Mouse (Mus musculus): ENCODE data around the gene Pck2. TPM values are rescaled to one million over a fixed set of nuclear protein-coding genes. Genes with fewer than 3 reads are reported as not detected.
A peak's percentile ranks its signal among the peaks of the same experiment; 100 is the strongest.

Gene Pck2
- total RNA-seq (2021), result 10 to 100 TPM; 37.2 to 37.8 TPM

GRCm38 (mm10) chr14:55540067-55540786, at the start of gene Pck2:
Pck2 (plus strand) TSS chr14:55540266.
- DNase-seq (ENCODE audit: extremely low spot score in 1 of 2, low spot score in 1 of 2), result peak in 1 of 2 experiments; percentile 50

- peak; percentile 71 to 72 for DNase-seq (ENCODE audit: extremely low spot score in 1 of 2, low spot score in 1 of 2)
Observed at GRCm38 (mm10) chr14:55490361-55491201, 49.5 kb upstream of the Pck2 start, which contains the start of gene Carmil3. Carmil3 (plus strand) TSS chr14:55490651.

- DNase-seq (ENCODE audit: extremely low spot score in 1 of 2, low spot score in 1 of 2), result peak; percentile 42 to 58
Observed at GRCm38 (mm10) chr14:55491291-55491833, 48.7 kb upstream of the Pck2 start.

GRCm38 (mm10) chr14:55492103-55492502, 48.0 kb upstream of the Pck2 start:
- no peak for DNase-seq (ENCODE audit: extremely low spot score in 1 of 2, low spot score in 1 of 2)

- DNase-seq (ENCODE audit: extremely low spot score in 1 of 2, low spot score in 1 of 2), result no peak
Observed at GRCm38 (mm10) chr14:55495509-55496240, 44.4 kb upstream of the Pck2 start.

- DNase-seq (ENCODE audit: extremely low spot score in 1 of 2, low spot score in 1 of 2), result no peak
Observed at GRCm38 (mm10) chr14:55496761-55497448, 43.2 kb upstream of the Pck2 start.

- DNase-seq (ENCODE audit: extremely low spot score in 1 of 2, low spot score in 1 of 2), result peak; percentile 86 to 98
Observed at GRCm38 (mm10) chr14:55497449-55497821, 42.6 kb upstream of the Pck2 start.

- no peak for DNase-seq (ENCODE audit: extremely low spot score in 1 of 2, low spot score in 1 of 2)
Observed at GRCm38 (mm10) chr14:55505612-55506011, 34.5 kb upstream of the Pck2 start.

- DNase-seq (ENCODE audit: extremely low spot score in 1 of 2, low spot score in 1 of 2), result no peak
Observed at GRCm38 (mm10) chr14:55507801-55508200, 32.3 kb upstream of the Pck2 start.

GRCm38 (mm10) chr14:55509540-55509939, 30.5 kb upstream of the Pck2 start:
- DNase-seq (ENCODE audit: extremely low spot score in 1 of 2, low spot score in 1 of 2), result no peak

GRCm38 (mm10) chr14:55510125-55510731, 29.8 kb upstream of the Pck2 start, which contains the start of gene Cpne6:
Cpne6 (plus strand) TSS chr14:55510445.
- peak in 1 of 2 experiments; percentile 46 for DNase-seq (ENCODE audit: extremely low spot score in 1 of 2, low spot score in 1 of 2)

- DNase-seq (ENCODE audit: extremely low spot score in 1 of 2, low spot score in 1 of 2), result peak in 1 of 2 experiments; percentile 53
Observed at GRCm38 (mm10) chr14:55511037-55511436, 29.0 kb upstream of the Pck2 start.

GRCm38 (mm10) chr14:55513927-55514326, 26.1 kb upstream of the Pck2 start:
- no peak for DNase-seq (ENCODE audit: extremely low spot score in 1 of 2, low spot score in 1 of 2)

GRCm38 (mm10) chr14:55515846-55516245, 24.2 kb upstream of the Pck2 start:
- DNase-seq (ENCODE audit: extremely low spot score in 1 of 2, low spot score in 1 of 2), result no peak

- peak in 1 of 2 experiments; percentile 56 for DNase-seq (ENCODE audit: extremely low spot score in 1 of 2, low spot score in 1 of 2)
Observed at GRCm38 (mm10) chr14:55518897-55519296, 21.2 kb upstream of the Pck2 start.

- no peak for DNase-seq (ENCODE audit: extremely low spot score in 1 of 2, low spot score in 1 of 2)
Observed at GRCm38 (mm10) chr14:55519604-55520003, 20.5 kb upstream of the Pck2 start.

- DNase-seq (ENCODE audit: extremely low spot score in 1 of 2, low spot score in 1 of 2), result no peak
Observed at GRCm38 (mm10) chr14:55520451-55521361, 19.4 kb upstream of the Pck2 start.

- no peak for DNase-seq (ENCODE audit: extremely low spot score in 1 of 2, low spot score in 1 of 2)
Observed at GRCm38 (mm10) chr14:55524062-55524461, 16.0 kb upstream of the Pck2 start.
